Mouse (Mus musculus): ENCODE measurements around the gene B230217C12Rik. TPM values are rescaled to one million over a fixed set of nuclear protein-coding genes. Genes with fewer than 3 reads are reported as not detected.

The B230217C12Rik gene
- total RNA-seq, 1 experiment from 2014 or later: 0.69 TPM

DNA sequence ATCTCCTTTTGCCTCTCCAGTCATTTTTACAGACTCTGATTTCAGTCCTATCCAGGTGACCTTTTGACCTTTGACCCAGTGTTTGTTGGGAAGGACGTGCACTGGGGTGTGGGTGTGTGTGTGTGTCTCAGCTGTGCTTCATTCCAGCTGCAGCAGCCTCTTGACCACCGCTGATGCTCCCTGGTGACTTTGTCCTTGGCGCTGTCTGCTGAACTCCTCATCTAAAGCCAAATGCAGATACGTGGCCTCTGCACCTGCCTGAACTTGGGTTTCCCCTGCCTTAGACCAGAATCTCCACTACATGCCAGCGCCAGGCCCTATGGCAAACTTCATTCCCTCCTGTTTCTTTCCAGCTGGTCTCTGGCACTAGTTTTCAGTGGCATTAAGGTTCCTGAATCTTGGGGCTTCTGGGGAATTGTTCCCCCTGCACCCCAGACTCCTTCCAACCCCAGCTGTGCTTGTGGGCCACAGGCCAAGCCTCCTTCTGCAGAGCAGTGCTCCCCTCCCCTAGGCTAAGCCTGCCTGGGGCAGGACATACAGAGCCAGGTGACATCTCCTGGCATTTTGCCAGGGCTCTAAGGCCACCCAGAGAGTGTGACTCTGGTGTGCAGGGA, 31.9 kb upstream of the B230217C12Rik start:
- no peak for ATAC-seq (replicated peaks; ENCODE audit: low read depth, poor library complexity, severe bottlenecking)

DNA sequence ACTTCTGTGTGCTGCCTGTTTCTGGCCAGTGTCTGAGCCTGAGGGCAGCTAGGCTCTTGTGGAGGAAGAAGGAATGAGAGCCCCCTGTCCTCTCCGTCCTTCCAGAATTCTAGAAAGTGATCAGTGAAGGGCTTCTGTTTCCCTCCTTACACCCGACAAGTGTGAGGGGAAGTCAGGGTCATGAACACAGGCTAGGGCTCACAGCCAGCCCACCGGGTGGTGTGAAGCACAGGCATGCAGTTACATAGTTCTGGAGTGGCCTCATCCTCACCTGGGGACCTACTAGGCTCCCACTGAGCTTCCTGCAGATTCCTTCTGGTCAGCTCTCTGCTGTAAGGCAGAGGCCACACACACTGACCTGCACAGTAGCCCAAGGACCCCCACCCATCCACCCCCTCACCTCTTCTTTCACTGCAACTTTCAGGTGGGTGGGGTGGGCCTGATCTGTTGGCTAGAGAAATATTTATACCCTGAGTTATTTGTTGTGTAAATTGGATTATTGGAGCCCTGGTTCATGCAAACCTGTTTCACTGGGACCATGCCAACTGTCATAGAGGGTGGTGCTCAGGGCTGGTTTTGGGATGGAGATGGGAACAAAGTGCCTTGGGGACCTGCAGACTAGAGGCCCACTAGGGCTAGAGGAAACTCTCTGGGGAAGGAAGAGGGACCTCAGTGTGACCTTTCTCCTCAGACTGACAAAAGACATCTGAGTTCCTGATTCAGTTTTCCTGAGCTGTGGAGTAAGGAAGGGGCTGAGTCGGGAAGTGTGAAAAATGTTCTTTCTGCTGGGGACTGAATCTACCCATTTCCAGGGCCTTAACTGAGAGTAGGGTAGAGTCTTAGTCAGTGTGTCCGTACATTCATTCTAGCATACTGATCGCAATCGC, 31.1 kb upstream of the B230217C12Rik start:
- no peak for ATAC-seq (replicated peaks; ENCODE audit: low read depth, poor library complexity, severe bottlenecking)

DNA sequence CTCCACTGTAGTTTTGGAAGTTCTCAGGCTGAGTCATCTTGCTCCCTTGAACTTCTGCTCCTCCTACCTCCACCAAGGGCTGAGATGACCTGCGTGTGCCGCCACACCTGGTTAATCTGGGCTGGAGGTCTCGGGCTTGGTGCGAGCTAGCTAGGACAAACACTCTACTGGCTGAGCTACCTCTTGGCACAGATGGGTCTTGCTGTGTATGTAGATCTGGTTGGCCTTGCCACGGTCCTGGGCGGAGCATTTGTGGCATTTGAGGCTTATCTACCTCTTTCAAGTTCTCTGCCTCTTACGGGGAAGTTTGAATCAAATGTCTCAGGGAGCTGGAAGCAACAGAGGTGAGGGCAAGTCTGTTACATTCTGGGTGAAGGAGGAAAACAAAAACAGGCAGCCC, 30.2 kb upstream of the B230217C12Rik start:
- ATAC-seq (replicated peaks; ENCODE audit: low read depth, poor library complexity, severe bottlenecking): peak; percentile 26

DNA sequence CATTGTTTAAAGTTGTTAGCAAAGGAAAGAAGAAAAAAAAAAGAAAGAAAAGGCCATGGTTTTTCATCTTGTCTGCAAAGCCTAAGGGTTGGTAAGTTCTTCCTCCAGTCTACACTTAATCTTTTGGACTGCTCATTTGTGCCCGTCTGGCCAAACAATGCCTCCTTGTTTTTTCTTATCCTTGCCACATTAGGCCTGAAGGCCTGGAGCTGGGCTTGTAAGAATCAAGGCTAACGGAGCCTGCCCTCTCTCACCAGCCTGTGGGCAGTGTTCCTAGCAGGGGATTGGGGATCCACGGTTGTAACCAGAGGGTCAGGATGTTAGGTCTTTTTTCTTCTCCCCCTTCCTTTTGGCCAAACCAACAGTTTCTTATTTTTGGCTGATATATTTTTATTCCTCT, 29.6 kb upstream of the B230217C12Rik start:
- no peak for ATAC-seq (replicated peaks; ENCODE audit: low read depth, poor library complexity, severe bottlenecking)

DNA sequence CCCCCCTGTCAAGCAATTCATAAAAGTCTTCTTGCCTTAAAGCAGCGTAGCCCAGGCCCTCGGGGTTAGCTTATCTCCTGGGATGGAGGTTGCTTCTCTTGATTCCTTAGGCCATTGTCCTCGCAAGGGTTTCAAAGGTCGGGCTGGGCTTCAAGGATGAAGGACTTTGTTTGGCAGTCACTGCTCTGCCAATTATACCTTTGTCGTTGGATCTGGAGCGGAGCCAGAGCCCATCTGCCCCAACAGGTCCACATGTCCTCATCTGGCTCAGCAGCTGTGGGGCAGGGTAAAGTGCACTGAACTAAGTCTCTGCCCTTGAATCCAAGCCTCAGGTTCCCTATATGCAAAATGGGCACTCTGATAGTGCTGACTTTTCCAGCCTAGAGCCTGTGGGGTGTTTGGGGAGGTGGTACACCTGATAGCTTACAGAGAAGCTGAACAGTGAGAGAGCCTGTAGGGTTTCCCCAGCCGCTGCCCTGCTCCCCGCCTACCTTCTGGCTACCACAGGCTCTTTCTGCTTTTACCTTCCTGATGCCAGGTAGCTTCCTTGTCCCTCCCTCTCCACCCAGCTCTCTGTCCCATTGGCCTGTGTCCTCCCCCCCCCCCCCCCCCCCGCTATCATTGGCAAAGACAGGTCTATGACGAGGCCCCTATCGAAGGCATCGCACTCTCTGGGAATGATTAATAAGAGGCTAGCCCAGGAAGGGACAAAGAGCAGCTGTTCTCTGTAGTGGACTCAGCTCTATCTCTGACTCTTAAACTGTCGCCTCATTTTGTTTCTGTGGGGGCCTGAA, 28.8 kb upstream of the B230217C12Rik start:
- no peak for ATAC-seq (replicated peaks; ENCODE audit: low read depth, poor library complexity, severe bottlenecking)

DNA sequence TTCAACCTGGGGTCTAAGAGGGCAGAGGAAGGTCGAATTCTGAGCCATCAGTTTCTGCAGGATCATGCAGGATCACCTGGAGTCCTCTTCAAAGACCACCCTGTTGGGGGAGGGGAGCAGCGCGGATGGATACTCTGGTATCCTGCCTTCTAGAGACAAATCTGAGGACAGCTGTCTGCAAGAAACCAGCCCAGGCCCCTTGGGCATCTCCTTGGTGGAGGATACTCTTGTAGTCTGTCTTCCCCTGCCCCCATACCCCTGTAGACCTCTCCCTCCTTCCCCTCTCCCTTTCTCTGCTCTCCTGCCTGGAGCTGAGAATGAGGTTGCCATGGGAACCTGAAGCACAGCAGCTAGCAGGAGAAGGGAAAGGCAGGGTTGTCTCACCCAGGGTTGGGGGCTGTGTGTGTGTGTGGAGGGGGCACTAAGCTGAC, 28.1 kb upstream of the B230217C12Rik start:
- ATAC-seq (replicated peaks; ENCODE audit: low read depth, poor library complexity, severe bottlenecking): no peak

DNA sequence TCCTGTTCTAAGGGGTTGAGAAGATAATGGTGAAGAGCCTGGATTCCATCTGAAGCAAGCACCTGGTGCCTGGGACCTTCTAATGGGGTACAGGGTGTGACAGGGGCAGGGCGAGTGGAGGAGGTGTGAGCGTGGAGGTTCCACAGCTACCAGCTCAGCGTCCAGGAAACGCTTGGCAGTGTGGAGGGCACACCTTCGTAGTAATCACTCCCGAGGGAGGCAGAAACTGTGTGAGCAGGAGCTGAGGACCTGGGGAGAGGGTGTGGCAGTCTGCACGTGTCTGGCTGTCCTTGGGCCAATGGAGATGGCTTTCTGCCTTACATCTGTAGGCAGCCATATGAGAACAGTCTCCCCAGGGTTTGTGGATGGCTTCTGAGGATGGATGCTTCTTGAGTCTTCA, 27.5 kb upstream of the B230217C12Rik start:
- ATAC-seq (replicated peaks; ENCODE audit: low read depth, poor library complexity, severe bottlenecking): no peak

DNA sequence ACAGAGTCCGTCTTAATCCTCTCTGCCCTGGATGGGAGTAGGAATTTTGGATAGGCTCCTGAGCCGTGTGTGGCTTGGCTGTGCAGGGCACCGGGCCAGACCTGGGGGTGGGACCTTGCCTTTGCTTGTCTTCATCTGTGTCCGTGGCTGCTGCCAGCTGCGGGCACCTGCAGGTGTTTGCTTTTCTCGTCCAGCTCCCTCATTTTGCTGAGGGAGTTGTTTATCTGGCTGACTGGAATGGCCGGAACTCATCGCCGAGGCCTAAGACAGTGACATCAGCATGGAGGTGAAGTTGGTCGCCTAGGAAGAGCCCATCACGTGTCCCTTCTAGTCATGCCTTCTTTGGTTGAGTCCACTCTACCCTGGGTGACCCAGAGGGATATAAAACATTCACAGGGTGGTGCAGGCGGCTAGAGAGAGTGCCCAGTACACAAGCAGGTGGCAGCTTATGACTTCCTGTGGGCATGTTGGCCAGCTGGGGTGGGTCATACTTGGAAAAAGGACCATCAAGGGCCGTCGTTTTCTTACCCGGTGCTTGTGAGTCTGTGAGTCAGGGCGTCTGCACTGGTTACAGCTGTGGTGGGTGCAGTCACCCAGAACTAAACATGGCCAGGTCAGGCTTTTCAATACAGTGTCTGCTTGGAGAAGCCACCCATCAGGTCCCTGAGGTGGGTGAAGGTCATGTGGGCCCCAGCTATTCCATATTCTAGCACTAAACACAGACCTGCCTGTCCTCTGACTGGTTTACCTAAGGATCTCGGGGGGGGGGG, 26.6 kb upstream of the B230217C12Rik start:
- no peak for ATAC-seq (replicated peaks; ENCODE audit: low read depth, poor library complexity, severe bottlenecking)

DNA sequence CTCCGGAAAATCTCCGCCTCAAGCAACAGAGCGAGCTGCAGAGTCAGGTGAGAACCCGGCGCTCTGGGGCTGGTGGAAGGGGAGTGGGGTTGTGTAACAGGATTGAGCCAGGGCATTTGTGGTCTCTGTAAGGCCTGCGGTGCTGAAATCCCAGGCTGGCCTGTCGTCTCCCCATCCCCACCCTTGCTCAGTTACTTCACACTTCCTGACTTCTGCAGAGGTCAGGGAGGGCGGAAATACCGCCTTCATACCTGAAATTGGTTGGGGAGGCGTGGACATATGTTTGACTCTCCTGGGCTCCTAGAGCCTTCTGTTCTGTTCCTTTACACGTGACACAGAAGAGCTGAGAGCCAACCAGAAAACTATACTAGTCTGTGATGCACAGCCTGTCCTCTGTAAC, 24.8 kb upstream of the B230217C12Rik start:
- ATAC-seq (replicated peaks; ENCODE audit: low read depth, poor library complexity, severe bottlenecking): no peak

DNA sequence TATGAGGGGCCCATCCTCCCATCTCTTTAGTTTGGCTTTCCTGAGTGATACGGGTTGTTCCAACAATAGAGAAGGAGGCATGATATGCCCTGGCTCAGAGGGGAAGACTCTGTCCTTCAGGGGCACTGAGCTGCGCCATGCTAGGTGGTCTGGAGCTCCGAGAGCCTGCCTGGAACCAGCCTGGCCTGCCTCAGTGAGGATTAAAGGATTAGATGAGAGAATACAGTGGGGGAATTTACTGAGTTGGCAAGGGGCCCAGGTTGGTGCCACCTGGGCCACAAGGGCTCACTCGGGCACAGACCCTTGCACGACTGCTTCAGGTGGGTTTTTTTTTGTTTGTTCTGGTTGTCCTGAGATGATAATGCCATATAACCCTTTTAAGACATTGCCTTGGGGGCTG, 24.4 kb upstream of the B230217C12Rik start:
- ATAC-seq (replicated peaks; ENCODE audit: low read depth, poor library complexity, severe bottlenecking): no peak

DNA sequence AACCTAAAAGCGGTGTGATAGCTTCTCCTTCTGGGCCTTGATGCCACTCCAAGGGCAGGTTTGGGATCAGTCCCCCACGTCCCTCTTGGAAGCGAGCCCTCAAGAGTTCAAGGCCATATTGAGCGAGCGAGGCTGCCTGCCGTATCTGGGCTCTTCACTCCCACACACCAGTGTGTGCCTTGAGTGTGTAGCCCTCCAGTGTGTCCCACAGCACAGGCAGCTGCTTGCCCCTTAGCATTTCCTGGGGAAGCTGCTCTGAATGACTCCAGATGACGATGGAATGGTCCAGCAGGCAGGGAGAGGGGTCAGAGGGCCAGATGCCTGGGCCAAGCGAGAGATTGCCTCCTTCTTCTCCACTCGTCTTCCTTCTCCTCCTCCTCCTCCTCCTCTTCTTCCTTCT, 23.7 kb upstream of the B230217C12Rik start:
- ATAC-seq (replicated peaks; ENCODE audit: low read depth, poor library complexity, severe bottlenecking): no peak

DNA sequence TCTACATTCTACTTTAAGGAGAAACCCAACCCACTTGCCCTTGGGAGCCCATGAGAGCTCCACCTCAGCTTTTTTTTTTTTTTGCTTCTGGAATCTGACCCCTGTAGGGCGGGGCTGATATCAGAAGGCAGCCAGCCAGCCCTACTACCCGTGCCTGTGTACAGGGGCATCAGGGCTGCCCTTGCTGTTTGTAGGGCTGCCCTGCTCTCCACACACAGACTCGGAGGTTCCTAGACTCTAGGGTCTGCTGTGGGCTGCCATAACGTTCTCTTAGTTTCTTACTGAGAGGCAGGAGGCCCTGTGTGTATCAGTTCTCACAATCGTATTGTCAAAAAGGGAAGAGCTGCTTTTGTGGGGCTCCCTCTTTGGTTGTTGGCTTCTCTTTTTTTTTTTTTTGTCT, 23.2 kb upstream of the B230217C12Rik start:
- peak; percentile 34; the same call in 1 of the 2 replicates for ATAC-seq (replicated peaks; ENCODE audit: low read depth, poor library complexity, severe bottlenecking)

DNA sequence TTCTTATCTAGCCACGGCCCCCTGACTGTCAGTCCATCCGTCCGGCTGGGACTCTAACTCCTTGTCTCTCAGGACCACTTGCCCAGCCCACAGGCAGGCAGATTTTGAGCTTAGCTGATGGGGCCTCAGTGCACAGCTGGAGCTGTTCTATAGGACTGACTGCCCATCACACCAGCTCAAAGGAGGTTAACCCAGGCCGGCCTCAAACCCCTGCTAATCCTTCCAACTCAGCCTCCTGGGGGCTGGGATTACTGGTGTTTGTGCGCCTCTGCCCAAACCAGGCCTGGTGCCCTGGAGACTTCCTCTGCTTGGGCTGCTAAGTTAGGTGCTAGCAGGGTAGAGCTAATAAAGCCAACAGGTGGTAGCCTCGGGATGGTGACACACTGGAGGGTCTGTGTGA, 22.6 kb upstream of the B230217C12Rik start:
- ATAC-seq (replicated peaks; ENCODE audit: low read depth, poor library complexity, severe bottlenecking): no peak

DNA sequence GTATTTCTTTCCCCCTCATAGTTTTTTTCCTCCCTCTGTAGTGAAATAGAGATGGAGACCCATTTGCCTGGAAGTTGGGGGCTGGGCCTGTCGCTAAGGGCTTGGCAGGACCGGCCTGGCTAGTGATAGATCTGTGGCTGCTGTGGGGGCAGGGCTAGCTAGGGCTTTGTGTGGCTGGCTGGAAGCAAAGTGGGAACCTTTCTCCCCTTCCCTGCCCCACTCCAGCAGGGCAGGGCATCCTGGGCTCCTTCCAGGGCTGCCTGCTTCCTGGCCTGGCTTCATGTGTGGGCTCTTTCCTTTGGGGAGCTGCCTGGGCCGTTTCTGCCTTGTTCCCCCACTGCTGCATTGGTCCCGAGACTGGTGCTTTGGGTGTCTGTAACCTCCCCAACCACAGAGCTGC, 22.0 kb upstream of the B230217C12Rik start:
- no peak for ATAC-seq (replicated peaks; ENCODE audit: low read depth, poor library complexity, severe bottlenecking)

DNA sequence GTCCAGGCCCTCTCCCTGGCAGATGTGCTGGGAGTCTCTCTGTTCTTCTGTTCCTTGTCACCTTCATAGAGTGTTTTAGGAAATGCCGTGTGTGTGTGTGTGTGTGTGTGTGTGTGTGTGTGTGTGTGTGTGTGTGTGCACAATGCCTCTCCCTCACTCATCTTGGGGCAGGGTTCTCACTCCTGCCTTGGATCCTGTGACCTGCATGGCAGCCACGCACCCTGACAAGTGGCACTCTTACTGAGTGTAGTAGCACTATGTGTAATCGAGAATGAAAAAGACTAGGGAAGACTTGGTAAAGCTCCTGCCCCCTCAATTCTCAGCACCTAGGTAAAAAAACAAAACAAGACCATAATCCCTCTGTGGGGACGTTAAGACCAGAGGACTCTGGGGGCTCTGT, 21.5 kb upstream of the B230217C12Rik start:
- ATAC-seq (replicated peaks; ENCODE audit: low read depth, poor library complexity, severe bottlenecking): no peak

DNA sequence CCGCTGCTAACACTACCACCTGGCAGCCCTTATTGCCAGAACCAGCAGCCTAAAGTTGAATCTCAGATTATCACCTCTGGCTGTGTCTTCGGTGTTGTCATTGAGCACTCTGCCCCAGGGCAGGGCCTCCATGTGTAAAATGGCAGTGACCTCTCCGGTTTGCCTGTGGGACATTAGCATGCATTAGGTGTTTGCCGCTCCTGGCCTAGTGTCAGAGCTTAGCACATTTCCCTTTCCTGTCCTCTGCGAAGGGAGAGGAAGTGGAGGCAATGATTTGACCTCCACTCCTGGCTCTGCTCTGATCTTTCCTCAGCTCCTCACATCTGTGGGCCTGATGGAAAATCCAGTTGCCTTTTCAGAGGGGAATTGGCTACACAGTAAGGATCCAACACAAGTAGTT, 20.7 kb upstream of the B230217C12Rik start:
- no peak for ATAC-seq (replicated peaks; ENCODE audit: low read depth, poor library complexity, severe bottlenecking)

DNA sequence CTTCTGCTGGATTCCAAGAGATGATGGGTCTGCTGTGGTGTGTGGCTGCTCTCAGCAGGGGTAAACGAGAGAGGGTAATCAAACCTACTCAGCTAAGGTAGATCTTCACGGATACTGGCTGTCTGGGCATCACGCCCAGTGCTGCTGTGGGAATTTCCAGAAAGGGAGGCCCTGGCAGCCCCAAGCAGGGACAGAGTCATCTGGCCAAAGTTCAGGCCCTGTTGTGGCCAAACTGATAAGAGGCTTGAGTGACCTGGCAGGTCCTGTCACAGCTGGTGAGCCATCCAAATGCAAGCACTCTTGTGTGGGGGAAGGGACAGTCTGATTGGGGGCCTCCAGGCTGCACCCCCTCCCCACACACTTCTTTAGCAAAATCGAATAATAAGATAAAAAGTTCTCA, 19.7 kb upstream of the B230217C12Rik start:
- no peak for ATAC-seq (replicated peaks; ENCODE audit: low read depth, poor library complexity, severe bottlenecking)

DNA sequence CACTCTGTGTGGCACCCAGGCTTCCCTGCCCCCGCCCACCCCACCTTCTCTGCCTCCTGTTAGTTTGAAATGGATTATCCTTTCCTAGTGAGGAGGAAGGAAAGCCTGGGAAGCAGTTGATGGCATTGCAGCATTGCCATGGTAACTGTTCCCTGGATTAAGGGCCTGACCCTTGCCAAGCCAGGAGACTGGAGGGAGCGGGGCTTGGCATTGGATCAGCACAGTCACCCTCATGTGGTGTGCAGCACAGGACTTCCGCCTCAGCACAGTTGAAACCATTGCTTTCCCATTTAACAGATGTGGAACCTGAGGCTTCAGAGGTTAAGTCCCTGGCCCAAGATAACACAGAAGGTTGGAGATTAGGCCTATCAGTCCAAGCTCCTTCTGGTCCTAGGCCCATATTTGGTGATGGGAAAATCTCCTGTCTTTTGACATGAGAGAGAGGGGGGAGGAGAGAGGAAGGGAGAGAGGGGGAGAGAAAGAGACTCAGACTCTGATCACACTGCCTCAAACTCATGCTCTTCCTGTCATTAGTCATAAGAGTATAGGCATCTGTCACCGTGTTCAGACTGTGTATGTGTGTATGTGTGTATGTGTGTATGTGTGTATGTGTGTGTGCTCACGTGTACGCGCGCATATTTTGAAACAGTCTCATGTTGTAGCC, 19.0 kb upstream of the B230217C12Rik start:
- no peak for ATAC-seq (replicated peaks; ENCODE audit: low read depth, poor library complexity, severe bottlenecking)

DNA sequence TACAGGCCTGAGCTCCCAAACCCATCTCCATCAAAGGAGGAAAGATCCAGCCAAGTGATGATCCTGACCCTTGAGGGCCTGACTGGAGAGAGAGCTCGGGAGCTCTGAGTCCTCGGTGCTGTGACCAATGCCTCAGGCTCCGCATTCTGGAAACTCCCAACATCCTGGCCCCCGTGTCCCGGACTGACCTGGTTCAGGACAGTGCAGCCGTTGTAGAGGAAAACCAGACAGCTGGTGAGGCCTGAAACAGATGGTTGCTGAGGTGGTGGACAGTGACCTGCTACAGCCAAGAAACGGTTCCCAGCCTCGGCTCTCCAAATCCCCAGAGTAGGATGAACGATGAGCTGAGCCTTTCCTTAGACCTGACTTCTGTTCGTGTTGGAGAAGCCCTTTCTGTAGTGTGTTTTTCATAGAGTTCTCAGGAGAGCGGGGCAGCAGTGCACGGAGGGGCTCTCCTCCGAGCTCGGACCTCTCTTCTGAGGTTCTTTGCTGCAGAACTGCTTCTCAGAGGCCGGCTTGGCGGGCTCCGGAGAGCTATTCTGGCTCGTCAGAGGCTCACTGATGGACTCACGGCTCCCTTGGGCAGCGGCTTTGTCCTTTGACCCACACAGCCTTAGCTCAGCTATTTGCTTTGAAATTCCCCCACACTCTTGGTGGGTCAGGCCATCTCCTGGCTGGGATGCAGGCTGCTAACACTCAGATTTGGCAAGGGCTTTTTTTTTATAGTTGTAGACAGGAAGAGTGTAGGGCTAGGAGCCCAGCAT, 17.6 kb upstream of the B230217C12Rik start:
- no peak for ATAC-seq (replicated peaks; ENCODE audit: low read depth, poor library complexity, severe bottlenecking)
